Mouse (Mus musculus) embryonic facial prominence, embryonic 14.5 days (tissue): ENCODE data around the gene Gm11627. TPM values are rescaled to one million over a fixed set of nuclear protein-coding genes. Genes with fewer than 3 reads are reported as not detected.
"Not testable (repeated sequence)": the region's sequence is repeated elsewhere in the genome, so short reads cannot be mapped to it uniquely, and the experiment has no call there.

ENCODE experiments used
- ATAC-seq: fragments of 200-750 bp; cut with Nextera tagmentation; 2 replicates; pipeline ENCODE4 v1.8.0; 2017; ENCODE audit warnings: low read depth, moderate number of reproducible peaks, moderate TSS enrichment
- DNase-seq: peaks from one replicate; pipeline ENCODE4 v3.0.0-alpha.2; 2015; ENCODE audit warnings: low spot score
- H3K27ac ChIP-seq: fragments of 300-500 bp; sonication (generic); replicated peaks from 2 replicates; pipeline ENCODE4 v1.5.1; 2014; ENCODE audit warnings: low read depth, mild to moderate bottlenecking, low read length, moderate library complexity
- H3K27me3 ChIP-seq: fragments of 300-500 bp; sonication (generic); replicated peaks from 2 replicates; pipeline ENCODE4 v1.6.1; 2014; ENCODE audit warnings: low read length; ENCODE audit not compliant: control insufficient read depth, insufficient read depth
- H3K36me3 ChIP-seq: fragments of 300-500 bp; sonication (generic); 2 replicates; pipeline ENCODE4 v1.6.1; 2014; ENCODE audit warnings: low read length, mixed read lengths; ENCODE audit not compliant: control insufficient read depth, insufficient read depth
- H3K4me1 ChIP-seq: fragments of 300-500 bp; sonication (generic); 2 replicates; pipeline ENCODE4 v1.6.1; 2014; ENCODE audit warnings: antibody characterized with exemption, low read length; ENCODE audit not compliant: control insufficient read depth, insufficient read depth
- H3K4me2 ChIP-seq: fragments of 300-500 bp; sonication (generic); 2 replicates; pipeline ENCODE4 v1.6.1; 2014; ENCODE audit warnings: low read depth, mild to moderate bottlenecking, low read length, moderate library complexity, mixed read lengths
- H3K4me3 ChIP-seq: fragments of 300-500 bp; sonication (generic); 2 replicates; pipeline ENCODE4 v1.5.1; 2014; ENCODE audit warnings: low read depth, mild to moderate bottlenecking, low read length
- H3K9ac ChIP-seq: fragments of 300-500 bp; sonication (generic); 2 replicates; pipeline ENCODE4 v1.6.1; 2014; ENCODE audit warnings: low read depth, mild to moderate bottlenecking, low read length, moderate library complexity, mixed read lengths
- H3K9me3 ChIP-seq: fragments of 300-500 bp; sonication (generic); 2 replicates; pipeline ENCODE4 v1.6.1; 2016; ENCODE audit warnings: low read length; ENCODE audit not compliant: control insufficient read depth
- WGBS: fragments of 180-500 bp; shearing (Covaris S2); extraction: QIAGEN DNeasy Blood & Tissue Kit; methylation state at CpG from one replicate; pipeline ENCODE4 v1.1.7; 2014; 5-methylcytosine and 5-hydroxymethylcytosine counted together
- polyA plus RNA-seq: library from polyadenylated mRNA; unstranded; fragments of >200 nt; fragmentation: Nextera tagmentation; extraction: Ambion mirVana; gene quantifications from 2 replicates; pipeline ENCODE4 v1.2.1, GENCODE M21; 2014

The Gm11627 gene
- polyA plus RNA-seq, 1 experiment from 2014 or later, result 9.5 TPM

- Histone ChIP-seq H3K4me2 (peak overlapping the region; percentile 60), H3K9ac (peak overlapping the region; percentile 57), H3K27ac (peak overlapping the region; percentile 82), H3K4me3 (peak overlapping the region; percentile 38), H3K27me3 (no peaks in the 10 kb centered on the region), H3K4me1 (0 out of 2 replicates have a peak, but pooled peaks cover 2% of the 10 kb centered on the region), H3K36me3 (no peaks in the 10 kb centered on the region), H3K9me3 (no peaks in the 10 kb centered on the region)
- ATAC-seq, result peak; percentile 92
- peak; percentile 95 for DNase-seq
- 6% methylated on average over 18 of the region's 18 CpGs for WGBS
These were observed 6.2 kb downstream of the Gm11627 start for GRCm38 (mm10) chr11:102572866-102573663.

GRCm38 (mm10) chr11:102568756-102569377 is 10.4 kb downstream of the Gm11627 start:
- no peak overlapping the region for H3K9ac ChIP-seq
- DNase-seq, result no peak
- no peaks in the 10 kb centered on the region for H3K9me3 ChIP-seq
- H3K4me1 ChIP-seq, result no peaks in the 10 kb centered on the region
- no peak overlapping the region for H3K27ac ChIP-seq
- no peak for ATAC-seq
- no peak overlapping the region for H3K4me3 ChIP-seq
- H3K4me2 ChIP-seq, result no peak overlapping the region
- 73% methylated on average over 7 of the region's 7 CpGs for WGBS
- H3K27me3 ChIP-seq, result no peaks in the 10 kb centered on the region
- no peaks in the 10 kb centered on the region for H3K36me3 ChIP-seq

- Histone ChIP-seq H3K27ac (no peak overlapping the region), H3K36me3 (no peaks in the 10 kb centered on the region), H3K4me1 (no peaks in the 10 kb centered on the region), H3K9me3 (no peaks in the 10 kb centered on the region), H3K9ac (no peak overlapping the region), H3K27me3 (no peaks in the 10 kb centered on the region), H3K4me3 (no peak overlapping the region), H3K4me2 (no peak overlapping the region)
- DNase-seq (no peak), ATAC-seq (no peak)
- 77% methylated on average over 12 of the region's 12 CpGs for WGBS
These were observed 11.1 kb downstream of the Gm11627 start for GRCm38 (mm10) chr11:102568191-102568590.

- Histone ChIP-seq H3K4me2 (no peak overlapping the region), H3K27me3 (no peaks in the 10 kb centered on the region), H3K4me3 (no peak overlapping the region), H3K9ac (no peak overlapping the region), H3K4me1 (no peaks in the 10 kb centered on the region), H3K36me3 (no peaks in the 10 kb centered on the region), H3K9me3 (no peaks in the 10 kb centered on the region), H3K27ac (no peak overlapping the region)
- WGBS, result 95% methylated on average over 15 of the region's 15 CpGs
- no peak for ATAC-seq
- no peak for DNase-seq
These were observed 11.5 kb downstream of the Gm11627 start for GRCm38 (mm10) chr11:102567723-102568122.

GRCm38 (mm10) chr11:102567157-102567556 is 12.1 kb downstream of the Gm11627 start:
- 86% methylated on average over 6 of the region's 6 CpGs for WGBS

GRCm38 (mm10) chr11:102566290-102566689 is 13.0 kb downstream of the Gm11627 start:
- no peak overlapping the region for H3K9ac ChIP-seq
- no peaks in the 10 kb centered on the region for H3K9me3 ChIP-seq
- no peak overlapping the region for H3K4me3 ChIP-seq
- no peaks in the 10 kb centered on the region for H3K27me3 ChIP-seq
- no peak overlapping the region for H3K27ac ChIP-seq
- H3K4me2 ChIP-seq, result no peak overlapping the region
- no peaks in the 10 kb centered on the region for H3K4me1 ChIP-seq
- 96% methylated on average over 1 of the region's 1 CpGs for WGBS
- DNase-seq (no peak), ATAC-seq (no peak)
- H3K36me3 ChIP-seq, result no peaks in the 10 kb centered on the region

More at GRCm38 (mm10) chr11:102567157-102567556, 12.1 kb downstream of the Gm11627 start:
- Histone ChIP-seq H3K9ac (no peak overlapping the region), H3K36me3 (no peaks in the 10 kb centered on the region), H3K9me3 (no peaks in the 10 kb centered on the region), H3K4me2 (no peak overlapping the region), H3K27me3 (no peaks in the 10 kb centered on the region), H3K4me1 (no peaks in the 10 kb centered on the region), H3K4me3 (no peak overlapping the region), H3K27ac (no peak overlapping the region)
- no peak for DNase-seq
- no peak for ATAC-seq

GRCm38 (mm10) chr11:102565741-102566140 is 13.5 kb downstream of the Gm11627 start:
- no peak overlapping the region for H3K27ac ChIP-seq
- no peaks in the 10 kb centered on the region for H3K36me3 ChIP-seq
- H3K9ac ChIP-seq, result no peak overlapping the region
- H3K27me3 ChIP-seq, result no peaks in the 10 kb centered on the region
- H3K4me3 ChIP-seq, result no peak overlapping the region
- no peak overlapping the region for H3K4me2 ChIP-seq
- ATAC-seq (no peak), DNase-seq (no peak)
- H3K4me1 ChIP-seq, result no peaks in the 10 kb centered on the region
- no peaks in the 10 kb centered on the region for H3K9me3 ChIP-seq

- ATAC-seq, H3K9ac ChIP-seq, H3K4me1 ChIP-seq, H3K36me3 ChIP-seq, H3K27ac ChIP-seq, H3K4me3 ChIP-seq, H3K27me3 ChIP-seq, H3K9me3 ChIP-seq, DNase-seq, H3K4me2 ChIP-seq: not testable (repeated sequence)
- WGBS, result 81% methylated on average over 14 of the region's 14 CpGs
These were observed 14.1 kb downstream of the Gm11627 start for GRCm38 (mm10) chr11:102564952-102565671.
